Mouse (Mus musculus): ENCODE measurements around the gene Plcl1.

Gene Plcl1

DNA sequence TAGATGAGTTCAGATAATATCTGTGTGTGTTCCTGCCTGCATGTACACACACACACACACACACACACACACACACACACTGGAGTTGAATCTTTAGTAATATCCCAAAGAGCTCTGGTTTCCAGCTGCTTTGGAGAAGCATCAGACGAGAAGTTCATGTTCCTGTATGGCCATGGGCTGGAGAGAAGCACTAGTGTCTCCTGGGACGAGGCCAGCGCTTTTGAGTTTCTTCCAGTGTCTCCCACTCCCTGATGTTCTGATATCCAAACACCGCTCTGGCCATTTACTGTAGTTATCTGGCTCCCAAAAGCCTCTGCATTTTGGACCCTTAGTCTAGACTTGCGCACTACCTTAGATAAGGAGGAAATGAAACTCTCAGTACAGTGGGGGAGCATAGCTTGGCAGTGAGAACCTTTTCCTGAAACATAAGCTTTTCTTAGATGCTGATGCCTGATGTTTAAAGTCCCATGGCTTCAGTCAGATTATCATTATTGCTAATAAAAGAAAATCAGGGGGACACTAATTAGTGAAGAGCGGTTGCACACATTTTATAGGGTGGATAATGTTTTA is 207.1 kb downstream of the Plcl1 start:
- DNase-seq (ENCODE audit: low spot score in 2 of 2) = no peak

GRCm38 (mm10) chr1:55617857-55618256 is 212.1 kb downstream of the Plcl1 start:
- no peak for DNase-seq (ENCODE audit: low spot score in 2 of 2)

GRCm38 (mm10) chr1:55618617-55619286 is 213.0 kb downstream of the Plcl1 start:
- no peak for DNase-seq (ENCODE audit: low spot score in 2 of 2)

GRCm38 (mm10) chr1:55631496-55631895 is 225.8 kb downstream of the Plcl1 start:
- no peak for DNase-seq (ENCODE audit: low spot score in 2 of 2)

DNA sequence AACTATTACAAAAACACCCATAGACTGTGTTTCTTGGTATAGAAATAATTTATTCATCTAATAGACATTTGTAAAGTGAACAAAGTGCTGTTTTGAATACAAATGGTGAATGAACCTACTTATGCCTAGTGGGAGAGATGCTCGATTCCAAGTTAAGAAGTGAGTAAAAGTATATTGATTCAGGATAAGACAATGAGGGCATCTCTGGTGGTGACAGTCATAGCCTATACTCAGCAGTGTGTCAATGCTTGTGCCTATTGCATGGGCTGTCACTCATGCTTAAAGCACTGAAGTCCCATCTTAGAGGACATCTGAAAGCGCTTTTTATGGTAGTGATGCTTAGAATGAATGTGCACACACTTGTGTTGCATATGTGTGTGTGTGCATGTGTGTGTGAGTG is 226.3 kb downstream of the Plcl1 start:
- no peak for DNase-seq (ENCODE audit: low spot score in 2 of 2)

- DNase-seq (ENCODE audit: low spot score in 2 of 2) = no peak
These were observed 227.6 kb downstream of the Plcl1 start for GRCm38 (mm10) chr1:55633326-55633725.

DNA sequence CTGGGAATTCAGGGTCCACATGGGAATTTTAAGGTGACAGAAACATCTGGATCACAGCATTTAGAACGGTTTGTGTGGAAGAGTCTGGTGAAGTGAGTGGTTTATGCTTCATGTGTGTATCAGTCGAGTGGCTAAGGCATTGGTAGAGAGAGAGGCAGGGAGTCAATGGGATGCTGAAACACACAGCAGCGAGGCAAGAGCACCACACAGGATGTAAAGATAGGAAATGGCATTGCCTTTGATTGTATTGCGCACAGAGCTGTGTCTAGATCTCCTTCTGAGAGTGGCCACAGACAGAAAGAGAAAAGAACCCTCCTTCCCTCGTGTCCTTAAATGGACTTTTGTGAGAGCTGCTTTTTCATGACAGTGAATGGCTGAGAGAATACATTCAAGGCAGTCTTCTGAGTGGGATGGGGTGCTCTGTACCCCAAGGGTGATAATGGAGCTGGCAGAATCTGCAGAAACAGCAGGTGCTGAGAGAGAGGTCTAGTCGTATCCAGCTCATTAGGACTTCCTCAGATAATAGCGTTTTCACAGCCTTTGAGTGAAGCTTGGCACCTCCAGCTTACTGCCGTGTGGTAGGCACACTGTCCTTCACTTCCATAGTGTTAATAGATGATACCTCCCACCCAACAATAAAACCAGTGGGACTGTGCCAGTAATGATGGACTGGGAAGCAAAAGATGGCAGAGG is 253.9 kb downstream of the Plcl1 start:
- DNase-seq (ENCODE audit: low spot score in 2 of 2) = no peak

- DNase-seq (ENCODE audit: low spot score in 2 of 2) = no peak
These were observed 255.7 kb downstream of the Plcl1 start for GRCm38 (mm10) chr1:55661381-55661780.

- no peak for DNase-seq (ENCODE audit: low spot score in 2 of 2)
These were observed 259.6 kb downstream of the Plcl1 start for GRCm38 (mm10) chr1:55665137-55665827.

DNA sequence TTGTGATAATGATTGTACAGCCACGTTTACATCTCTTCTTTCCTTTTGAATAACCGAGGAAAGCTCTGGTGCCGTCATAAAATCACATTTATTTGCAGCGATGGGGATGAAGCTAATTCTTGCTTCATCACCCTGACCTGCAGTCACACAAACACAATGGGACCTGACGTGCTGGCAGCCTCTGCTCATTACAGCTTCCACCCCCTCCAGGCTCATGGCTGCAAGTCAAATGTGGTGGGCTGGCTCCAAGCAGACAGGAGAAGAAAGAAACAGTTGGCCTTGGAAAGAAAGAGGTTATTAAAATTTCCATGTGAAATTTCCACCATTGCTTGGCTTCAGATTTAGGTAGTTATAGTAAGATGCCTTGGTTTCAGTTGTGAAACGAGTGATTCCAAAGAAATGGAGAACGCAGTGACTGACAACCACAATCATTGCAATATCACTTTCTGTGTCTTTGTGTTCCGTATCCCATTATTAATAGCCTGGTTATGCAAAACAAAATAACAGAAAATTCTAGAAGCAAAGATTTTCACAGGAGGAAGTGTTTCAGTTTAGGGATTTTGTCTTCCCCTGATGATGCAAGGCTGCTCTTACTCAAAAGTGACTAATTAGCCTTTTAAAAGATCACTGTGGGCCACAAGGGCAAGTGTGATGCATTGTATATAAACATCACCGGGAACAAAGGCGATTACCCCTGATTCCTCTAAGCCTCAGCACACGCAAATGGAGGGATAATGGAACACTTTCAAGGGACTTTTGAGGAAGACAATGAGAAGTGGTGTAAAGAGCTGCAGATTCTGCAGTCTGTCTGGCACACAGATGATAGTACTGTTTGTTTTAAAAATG is 260.3 kb downstream of the Plcl1 start:
- DNase-seq (ENCODE audit: low spot score in 2 of 2) = no peak

DNA sequence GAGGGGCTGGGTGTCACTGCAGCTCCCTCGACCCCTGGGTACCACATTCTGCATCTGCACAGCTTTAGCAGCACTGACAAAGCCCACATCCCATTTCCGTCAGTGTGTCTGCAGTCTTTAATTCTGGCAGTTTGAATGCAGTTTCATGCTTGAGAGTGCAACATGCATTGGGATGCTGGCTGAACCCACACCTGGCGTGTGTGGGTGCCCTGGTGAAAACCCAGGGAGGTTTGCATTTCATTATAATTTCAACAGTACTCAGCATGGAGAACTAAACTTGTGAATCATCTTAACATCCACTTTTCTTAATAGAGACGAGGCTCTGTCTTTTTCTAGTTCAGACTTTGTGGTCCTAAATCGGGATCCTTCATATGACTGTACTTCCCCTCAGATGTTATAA is 261.1 kb downstream of the Plcl1 start:
- DNase-seq (ENCODE audit: low spot score in 2 of 2) = no peak

DNA sequence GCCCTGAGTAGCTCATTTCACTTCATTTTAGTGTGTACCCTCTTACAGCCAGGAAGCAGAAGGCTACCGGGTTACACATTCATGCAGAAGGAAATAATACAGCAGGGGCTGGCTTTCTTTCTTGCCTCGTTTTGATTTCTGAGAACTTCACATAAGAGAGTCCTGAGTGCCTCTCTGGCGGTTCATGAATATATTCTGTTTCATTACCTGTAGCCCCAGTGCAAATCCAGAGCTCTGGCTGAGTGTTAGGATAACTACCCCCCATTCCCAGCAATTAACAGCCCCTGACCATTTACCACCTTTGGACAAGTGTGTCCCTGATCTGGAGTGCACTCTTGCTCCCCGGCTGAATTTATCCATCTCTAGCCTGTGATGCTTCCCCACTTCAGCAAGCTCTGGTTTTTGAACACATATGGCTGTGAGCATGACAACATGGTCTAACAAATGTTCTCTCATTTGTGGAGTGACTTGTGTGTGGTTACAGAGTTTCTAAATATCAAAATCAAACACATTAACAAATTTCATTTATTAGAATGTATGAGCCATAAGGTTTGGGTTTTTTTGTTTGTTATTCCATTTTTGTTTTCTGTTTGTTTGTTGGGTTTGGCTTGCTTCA is 263.0 kb downstream of the Plcl1 start:
- no peak for DNase-seq (ENCODE audit: low spot score in 2 of 2)

- no peak for DNase-seq (ENCODE audit: low spot score in 2 of 2)
These were observed 277.0 kb downstream of the Plcl1 start for GRCm38 (mm10) chr1:55682676-55683075.

GRCm38 (mm10) chr1:55686261-55686660 is 280.5 kb downstream of the Plcl1 start:
- DNase-seq (ENCODE audit: low spot score in 2 of 2) = no peak

DNA sequence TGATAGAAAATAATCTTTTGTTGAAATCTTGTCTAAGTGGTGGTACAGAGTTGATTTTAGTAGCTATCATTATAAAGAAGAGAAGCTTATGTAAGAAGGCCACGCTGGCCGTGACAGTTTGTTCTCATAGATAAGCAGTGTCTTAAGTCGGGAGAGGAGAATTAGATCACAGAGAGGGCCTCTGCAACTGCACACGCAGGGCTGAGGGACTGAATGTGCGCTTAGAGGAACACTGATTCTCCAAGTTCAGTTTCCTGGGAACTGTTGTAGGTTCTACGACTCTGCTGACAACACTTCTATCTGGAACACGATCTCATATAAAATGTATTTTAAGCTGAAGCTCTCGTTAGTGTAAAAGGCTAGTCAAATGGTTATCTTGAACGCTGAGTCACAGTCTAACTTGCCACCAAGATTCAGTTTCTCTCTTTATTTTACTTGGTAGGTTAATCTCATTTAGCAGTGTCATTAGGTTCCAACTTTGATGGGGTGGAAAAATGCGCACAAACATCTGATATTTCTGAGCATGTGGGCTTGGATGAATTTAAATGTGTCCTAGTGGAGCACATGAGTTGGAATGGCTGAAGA is 288.0 kb downstream of the Plcl1 start:
- no peak for DNase-seq (ENCODE audit: low spot score in 2 of 2)

- no peak for DNase-seq (ENCODE audit: low spot score in 2 of 2)
These were observed 290.5 kb downstream of the Plcl1 start for GRCm38 (mm10) chr1:55696206-55696605.

GRCm38 (mm10) chr1:55699393-55699970 is 293.8 kb downstream of the Plcl1 start:
- no peak for DNase-seq (ENCODE audit: low spot score in 2 of 2)

DNA sequence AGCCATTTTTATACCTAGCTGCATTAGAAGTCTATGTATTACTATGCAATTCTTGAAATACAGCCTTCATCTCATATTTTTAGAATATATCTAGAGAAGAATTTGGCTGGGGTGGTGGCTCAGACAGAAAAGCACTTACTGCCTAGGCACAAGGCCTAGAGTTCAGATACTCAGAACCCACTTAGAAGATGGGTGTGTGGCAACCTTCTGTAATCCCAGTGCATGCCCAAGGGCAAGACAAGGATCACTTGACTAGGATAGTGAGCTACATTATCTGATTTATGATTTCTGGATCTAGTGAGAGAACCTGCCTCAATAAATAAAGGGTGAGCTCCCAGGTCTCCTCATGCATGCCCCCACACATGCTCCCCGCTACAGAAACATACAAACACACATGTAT is 294.3 kb downstream of the Plcl1 start:
- DNase-seq (ENCODE audit: low spot score in 2 of 2) = no peak

DNA sequence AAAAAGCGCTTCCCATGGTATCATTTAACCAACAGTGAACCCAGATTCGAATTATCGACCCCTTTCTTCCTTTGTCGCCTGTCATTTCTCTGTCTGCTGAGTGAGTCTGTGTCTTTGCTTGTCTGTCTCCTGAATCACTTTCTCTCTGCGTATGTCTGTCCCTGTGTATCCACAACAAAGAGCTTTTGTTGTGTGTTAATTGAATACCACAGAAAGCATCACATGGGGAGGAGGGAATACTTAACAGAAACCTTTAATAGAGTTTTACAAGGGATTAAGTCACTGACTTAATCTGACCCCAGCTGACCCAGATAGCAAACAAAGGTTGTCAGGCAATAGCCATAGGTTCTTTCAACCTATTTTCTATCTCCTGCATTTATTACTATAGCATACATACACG is 295.0 kb downstream of the Plcl1 start:
- DNase-seq (ENCODE audit: low spot score in 2 of 2) = no peak

GRCm38 (mm10) chr1:55701601-55702000 is 295.9 kb downstream of the Plcl1 start:
- DNase-seq (ENCODE audit: low spot score in 2 of 2) = no peak

GRCm38 (mm10) chr1:55702106-55702505 is 296.4 kb downstream of the Plcl1 start:
- no peak for DNase-seq (ENCODE audit: low spot score in 2 of 2)

Data from spleen, postnatal 4 days (tissue).